Mouse (Mus musculus): ENCODE results near the gene Agtpbp1. TPM values are rescaled to one million over a fixed set of nuclear protein-coding genes. Genes with fewer than 3 reads are reported as not detected.

Agtpbp1 gene
- total and polyA plus RNA-seq, 3 experiments, result 24.2 to 117 (median 33.7) TPM

DNA sequence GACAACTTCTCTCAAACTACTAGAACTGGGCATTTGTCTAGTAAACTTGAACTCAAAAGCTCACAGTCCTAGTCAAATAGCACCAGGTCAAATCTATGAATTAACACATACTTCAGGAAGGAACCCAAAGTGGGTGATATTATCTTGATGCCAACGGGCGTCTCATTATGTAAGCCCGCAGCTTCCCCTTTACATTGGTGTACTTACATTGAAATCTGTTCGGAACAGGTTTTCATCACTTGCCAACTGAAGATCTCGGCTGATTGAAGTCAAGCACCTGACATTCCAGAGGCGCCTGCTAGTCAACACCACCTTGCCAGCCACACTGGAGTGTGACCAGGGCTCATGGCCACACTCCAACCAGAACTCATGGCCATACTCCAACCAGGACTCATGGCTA lies 155.7 kb downstream of the Agtpbp1 start:
- Histone ChIP-seq H3K79me2 (ENCODE audit: control insufficient read depth, insufficient read depth, low read length, poor library complexity) (no peaks in the 10 kb centered on the region), H3K27ac (ENCODE audit: control insufficient read depth, low read depth, low read length) (no peak overlapping the region), H3K9ac (ENCODE audit: control insufficient read depth, low read depth, low read length, poor library complexity, severe bottlenecking) (no peak overlapping the region), H3K27me3 (ENCODE audit: control insufficient read depth in 1 of 2, insufficient read depth in 2 of 2, low read length in 2 of 2) (peaks cover 0 to 2% of the 10 kb centered on the region in 2 experiments; a peak in 1 of 4 replicates), H3K4me3 (ENCODE audit: control insufficient read depth in 1 of 2, insufficient read depth in 1 of 2, low read depth in 2 of 2, low read length in 2 of 2) (no peak overlapping the region), H3K4me1 (ENCODE audit: control insufficient read depth in 1 of 2, insufficient read depth in 2 of 2, low read length in 2 of 2) (no peaks in the 10 kb centered on the region), H3K36me3 (ENCODE audit: control insufficient read depth in 1 of 2, insufficient read depth in 2 of 2, low read length in 2 of 2) (no peaks in the 10 kb centered on the region), H3K9me3 (replicated peaks; ENCODE audit: insufficient read depth, low read length) (no peaks in the 10 kb centered on the region)
- TF ChIP-seq SIN3A (IDR thresholded peaks at IDR 0.05; ENCODE audit: low read length) (no peak), POLR2AphosphoS5 (IDR thresholded peaks at IDR 0.05; ENCODE audit: borderline replicate concordance, low read depth, low read length) (no peak), MAX (IDR thresholded peaks at IDR 0.05; ENCODE audit: low read length) (no peak), RCOR1 (IDR thresholded peaks at IDR 0.05; ENCODE audit: low read depth, low read length) (no peak), HCFC1 (IDR thresholded peaks at IDR 0.05; ENCODE audit: low read depth, low read length) (no peak)
- DNase-seq (ENCODE audit: low read depth, low spot score), result peak; percentile 13

DNA sequence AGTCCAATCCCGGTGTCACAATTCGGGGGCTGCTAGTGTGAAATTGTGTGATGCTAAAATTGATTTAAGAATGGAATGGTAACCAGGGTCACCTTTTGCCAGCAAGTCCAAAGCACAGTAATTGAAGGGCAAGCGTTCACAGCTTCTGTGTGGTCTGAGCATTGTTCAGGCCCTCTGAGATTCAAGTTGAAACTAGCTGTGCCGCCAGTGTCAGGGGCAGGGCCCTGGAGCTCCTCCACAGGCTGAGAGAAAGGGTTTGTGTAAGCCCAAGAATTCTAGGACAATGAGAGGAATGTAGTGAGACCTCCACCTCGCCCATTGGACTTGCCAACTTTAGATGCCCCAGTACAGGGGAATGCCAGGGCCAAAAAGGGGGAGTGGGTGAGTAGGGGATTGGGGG lies 161.2 kb downstream of the Agtpbp1 start:
- H3K79me2 ChIP-seq (ENCODE audit: control insufficient read depth, insufficient read depth, low read length, poor library complexity), result no peaks in the 10 kb centered on the region
- no peak overlapping the region for H3K27ac ChIP-seq (ENCODE audit: control insufficient read depth, low read depth, low read length)
- no peak for DNase-seq (ENCODE audit: low read depth, low spot score)
- no peak overlapping the region for H3K4me3 ChIP-seq (ENCODE audit: control insufficient read depth in 1 of 2, insufficient read depth in 1 of 2, low read depth in 2 of 2, low read length in 2 of 2)
- H3K9me3 ChIP-seq (replicated peaks; ENCODE audit: insufficient read depth, low read length), result no peaks in the 10 kb centered on the region
- TF ChIP-seq SMC3 (IDR thresholded peaks at IDR 0.05; ENCODE audit: low read depth, low read length) (no peak), MAZ (IDR thresholded peaks at IDR 0.05; ENCODE audit: low read depth, low read length) (no peak), MXI1 (IDR thresholded peaks at IDR 0.05; ENCODE audit: low read depth, low read length) (no peak), POLR2A (IDR thresholded peaks at IDR 0.05; ENCODE audit: control insufficient read depth in 1 of 2, insufficient read depth in 1 of 2, low read depth in 1 of 2, low read length in 2 of 2, poor library complexity in 1 of 2) (no peak), MAFK (IDR thresholded peaks at IDR 0.05; ENCODE audit: borderline replicate concordance, low read depth, low read length) (no peak), KAT2A (conservative IDR thresholded peaks at IDR 0.05; ENCODE audit: low read depth, low read length) (no peak), EP300 (IDR thresholded peaks at IDR 0.05; ENCODE audit: low read depth in 1 of 2, low read length in 2 of 2) (no peak), POLR2AphosphoS5 (IDR thresholded peaks at IDR 0.05; ENCODE audit: borderline replicate concordance, low read depth, low read length) (no peak), CHD1 (IDR thresholded peaks at IDR 0.05; ENCODE audit: low read depth, low read length) (no peak), ZC3H11A (IDR thresholded peaks at IDR 0.05; ENCODE audit: low read depth, low read length) (no peak), NRF1 (IDR thresholded peaks at IDR 0.05; ENCODE audit: insufficient read depth, low read depth, low read length, poor library complexity, severe bottlenecking) (no peak), TAL1 (IDR thresholded peaks at IDR 0.05; ENCODE audit: low read length) (no peak), CHD2 (IDR thresholded peaks at IDR 0.05; ENCODE audit: low read length) (no peak)
- no peaks in the 10 kb centered on the region for H3K4me1 ChIP-seq (ENCODE audit: control insufficient read depth in 1 of 2, insufficient read depth in 2 of 2, low read length in 2 of 2)
- H3K36me3 ChIP-seq (ENCODE audit: control insufficient read depth in 1 of 2, insufficient read depth in 2 of 2, low read length in 2 of 2), result no peaks in the 10 kb centered on the region
- H3K27me3 ChIP-seq (ENCODE audit: control insufficient read depth in 1 of 2, insufficient read depth in 2 of 2, low read length in 2 of 2), result peaks cover 0 to 4% of the 10 kb centered on the region in 2 experiments; a peak in 2 of 4 replicates
- no peak overlapping the region for H3K9ac ChIP-seq (ENCODE audit: control insufficient read depth, low read depth, low read length, poor library complexity, severe bottlenecking)
